Mouse (Mus musculus): ENCODE measurements around the gene Tenm4. TPM values are rescaled to one million over a fixed set of nuclear protein-coding genes. Genes with fewer than 3 reads are reported as not detected.

The Tenm4 gene
- total and polyA plus RNA-seq, 3 experiments: 9.2 to 15.2 TPM; not detected in 1

- Histone ChIP-seq H3K36me3 (ENCODE audit: control insufficient read depth in 1 of 2, insufficient read depth in 2 of 2, low read length in 2 of 2) (no peaks in the 10 kb centered on the region), H3K4me3 (ENCODE audit: control insufficient read depth in 1 of 2, insufficient read depth in 1 of 2, low read depth in 2 of 2, low read length in 2 of 2) (no peak overlapping the region), H3K27me3 (ENCODE audit: control insufficient read depth in 1 of 2, insufficient read depth in 2 of 2, low read length in 2 of 2) (no peaks in the 10 kb centered on the region), H3K27ac (ENCODE audit: control insufficient read depth, low read depth, low read length) (no peak overlapping the region), H3K4me1 (ENCODE audit: control insufficient read depth in 1 of 2, insufficient read depth in 2 of 2, low read length in 2 of 2) (no peaks in the 10 kb centered on the region), H3K79me2 (ENCODE audit: control insufficient read depth, insufficient read depth, low read length, poor library complexity) (no peaks in the 10 kb centered on the region), H3K9me3 (replicated peaks; ENCODE audit: insufficient read depth, low read length) (no peaks in the 10 kb centered on the region), H3K9ac (ENCODE audit: control insufficient read depth, low read depth, low read length, poor library complexity, severe bottlenecking) (no peak overlapping the region)
- DNase-seq (ENCODE audit: low read depth, low spot score): no peak
- TF ChIP-seq EP300 (IDR thresholded peaks at IDR 0.05; ENCODE audit: low read depth in 1 of 2, low read length in 2 of 2): no peak
- TF ChIP-seq MYB (IDR thresholded peaks at IDR 0.05; ENCODE audit: low read depth, low read length): no peak
- TF ChIP-seq ZNF384 (IDR thresholded peaks at IDR 0.05; ENCODE audit: low read depth, low read length): no peak
- TF ChIP-seq ZKSCAN1 (IDR thresholded peaks at IDR 0.05; ENCODE audit: low read depth, low read length): no peak
- TF ChIP-seq MYC (IDR thresholded peaks at IDR 0.05; ENCODE audit: low read depth, low read length): no peak
- TF ChIP-seq MXI1 (IDR thresholded peaks at IDR 0.05; ENCODE audit: low read depth, low read length): no peak
- no peak for TF ChIP-seq JUND (IDR thresholded peaks at IDR 0.05; ENCODE audit: low read depth, low read length)
- no peak for TF ChIP-seq MAFK (IDR thresholded peaks at IDR 0.05; ENCODE audit: borderline replicate concordance, low read depth, low read length)
- TF ChIP-seq MAX (IDR thresholded peaks at IDR 0.05; ENCODE audit: low read length): no peak
- TF ChIP-seq HCFC1 (IDR thresholded peaks at IDR 0.05; ENCODE audit: low read depth, low read length): no peak
- no peak for TF ChIP-seq MAZ (IDR thresholded peaks at IDR 0.05; ENCODE audit: low read depth, low read length)
- TF ChIP-seq CHD2 (IDR thresholded peaks at IDR 0.05; ENCODE audit: low read length): no peak
These were observed 203.1 kb downstream of the Tenm4 start for GRCm38 (mm10) chr7:96374004-96374663.

- no peak overlapping the region for H3K9ac ChIP-seq (ENCODE audit: control insufficient read depth, low read depth, low read length, poor library complexity, severe bottlenecking)
- no peaks in the 10 kb centered on the region for H3K27me3 ChIP-seq (ENCODE audit: control insufficient read depth in 1 of 2, insufficient read depth in 2 of 2, low read length in 2 of 2)
- no peak for DNase-seq (ENCODE audit: low read depth, low spot score)
- H3K4me3 ChIP-seq (ENCODE audit: control insufficient read depth in 1 of 2, insufficient read depth in 1 of 2, low read depth in 2 of 2, low read length in 2 of 2): no peak overlapping the region
- no peaks in the 10 kb centered on the region for H3K79me2 ChIP-seq (ENCODE audit: control insufficient read depth, insufficient read depth, low read length, poor library complexity)
- TF ChIP-seq ETS1 (IDR thresholded peaks at IDR 0.05; ENCODE audit: low read depth, low read length) (no peak), MAX (IDR thresholded peaks at IDR 0.05; ENCODE audit: low read length) (no peak), BHLHE40 (IDR thresholded peaks at IDR 0.05; ENCODE audit: borderline replicate concordance, low read depth, low read length) (no peak), ZNF384 (IDR thresholded peaks at IDR 0.05; ENCODE audit: low read depth, low read length) (no peak), SIN3A (IDR thresholded peaks at IDR 0.05; ENCODE audit: low read length) (no peak), EP300 (IDR thresholded peaks at IDR 0.05; ENCODE audit: low read depth in 1 of 2, low read length in 2 of 2) (no peak), TBP (IDR thresholded peaks at IDR 0.05; ENCODE audit: low read depth, low read length) (no peak), GABPA (IDR thresholded peaks at IDR 0.05; ENCODE audit: low read depth, low read length) (no peak), POLR2AphosphoS5 (IDR thresholded peaks at IDR 0.05; ENCODE audit: borderline replicate concordance, low read depth, low read length) (no peak), RCOR1 (IDR thresholded peaks at IDR 0.05; ENCODE audit: low read depth, low read length) (no peak), RAD21 (IDR thresholded peaks at IDR 0.05; ENCODE audit: low read depth, low read length) (no peak), NRF1 (IDR thresholded peaks at IDR 0.05; ENCODE audit: insufficient read depth, low read depth, low read length, poor library complexity, severe bottlenecking) (no peak), CHD1 (IDR thresholded peaks at IDR 0.05; ENCODE audit: low read depth, low read length) (no peak)
- H3K4me1 ChIP-seq (ENCODE audit: control insufficient read depth in 1 of 2, insufficient read depth in 2 of 2, low read length in 2 of 2): no peaks in the 10 kb centered on the region
- no peak overlapping the region for H3K27ac ChIP-seq (ENCODE audit: control insufficient read depth, low read depth, low read length)
- no peaks in the 10 kb centered on the region for H3K36me3 ChIP-seq (ENCODE audit: control insufficient read depth in 1 of 2, insufficient read depth in 2 of 2, low read length in 2 of 2)
- no peaks in the 10 kb centered on the region for H3K9me3 ChIP-seq (replicated peaks; ENCODE audit: insufficient read depth, low read length)
These were observed 204.5 kb downstream of the Tenm4 start for GRCm38 (mm10) chr7:96375507-96375906.
